Mouse (Mus musculus) heart, embryonic 11.5 days (tissue): ENCODE results near the gene Bpifb9a. TPM values are rescaled to one million over a fixed set of nuclear protein-coding genes. Genes with fewer than 3 reads are reported as not detected.

Experiments used
- polyA plus RNA-seq: library from polyadenylated mRNA; unstranded; fragments of >200 nt; fragmentation: Nextera tagmentation; extraction: Ambion mirVana; gene quantifications from 2 replicates; pipeline ENCODE4 v1.2.1, GENCODE M21; 2014

Bpifb9a gene
- polyA plus RNA-seq, 1 experiment from 2014 or later = not detected

Other genes starting within 250 kb of the Bpifb9a start
- not detected in 2 replicates for gene Bpifa2, start 249.6 kb upstream of the Bpifb9a start, polyA plus RNA-seq
- not detected in 2 replicates for gene Bpifa3, start 127.5 kb upstream of the Bpifb9a start, polyA plus RNA-seq
- gene Bpifa1, start 115.0 kb upstream of the Bpifb9a start, polyA plus RNA-seq = not detected in 2 replicates
- gene Bpifa5, start 95.2 kb upstream of the Bpifb9a start, polyA plus RNA-seq = not detected in 2 replicates
- 0.13 and 0.27 TPM in 2 replicates for gene Bpifb1, start 67.0 kb upstream of the Bpifb9a start, polyA plus RNA-seq
- gene Bpifb5, start 34.1 kb upstream of the Bpifb9a start, polyA plus RNA-seq = 0.35 and 0.40 TPM in 2 replicates
- gene Bpifb9b, start 49.4 kb downstream of the Bpifb9a start, polyA plus RNA-seq = not detected in 2 replicates
- 14.1 and 18.3 TPM in 2 replicates for gene Cdk5rap1, start 115.2 kb downstream of the Bpifb9a start, polyA plus RNA-seq
- 14.6 and 22.2 TPM in 2 replicates for gene Snta1, start 150.2 kb downstream of the Bpifb9a start, polyA plus RNA-seq
- gene Cbfa2t2, start 178.6 kb downstream of the Bpifb9a start, polyA plus RNA-seq = 31.2 and 34.0 TPM in 2 replicates